Mouse (Mus musculus) thymus, postnatal 10 days (tissue): ENCODE results near the gene Acvr1c.

Experiments
- DNase-seq, 2 experiments: peaks; one replicate each; pipeline ENCODE4 v3.0.0; 2021; ENCODE audit warnings: low spot score in 2 of 2

The Acvr1c gene

GRCm38 (mm10) chr2:58357414-58358131 is at the start of gene Acvr1c:
Gene Acvr1c, minus strand, starts transcription at chr2:58357895.
- DNase-seq: peak; percentile 27 to 40

GRCm38 (mm10) chr2:58403481-58403880 is 45.8 kb upstream of the Acvr1c start:
- DNase-seq: no peak

GRCm38 (mm10) chr2:58388601-58389000 is 30.9 kb upstream of the Acvr1c start:
- DNase-seq: no peak

GRCm38 (mm10) chr2:58380020-58380419 is 22.3 kb upstream of the Acvr1c start:
- DNase-seq: no peak

- no peak for DNase-seq
These were observed 21.8 kb upstream of the Acvr1c start for GRCm38 (mm10) chr2:58379475-58379874.

GRCm38 (mm10) chr2:58377417-58378130 is 19.9 kb upstream of the Acvr1c start:
- no peak for DNase-seq

- no peak for DNase-seq
These were observed 8.5 kb upstream of the Acvr1c start for GRCm38 (mm10) chr2:58366196-58366595.

- DNase-seq: no peak
These were observed 3.8 kb upstream of the Acvr1c start for GRCm38 (mm10) chr2:58361361-58362046.

GRCm38 (mm10) chr2:58358132-58358460 is 401 bp upstream of the Acvr1c start:
- DNase-seq: no peak

GRCm38 (mm10) chr2:58357068-58357413 is 654 bp downstream of the Acvr1c start:
- peak in 1 of 2 experiments; percentile 14 for DNase-seq

GRCm38 (mm10) chr2:58354389-58354788 is 3.3 kb downstream of the Acvr1c start:
- no peak for DNase-seq

GRCm38 (mm10) chr2:58352846-58353245 is 4.8 kb downstream of the Acvr1c start:
- no peak for DNase-seq

GRCm38 (mm10) chr2:58350657-58351056 is 7.0 kb downstream of the Acvr1c start:
- no peak for DNase-seq

GRCm38 (mm10) chr2:58336730-58337129 is 21.0 kb downstream of the Acvr1c start:
- no peak for DNase-seq

- no peak for DNase-seq
These were observed 28.1 kb downstream of the Acvr1c start for GRCm38 (mm10) chr2:58329589-58329988.

GRCm38 (mm10) chr2:58324118-58324901 is 33.4 kb downstream of the Acvr1c start:
- DNase-seq: peak; percentile 8 to 43

GRCm38 (mm10) chr2:58323274-58323673 is 34.4 kb downstream of the Acvr1c start:
- no peak for DNase-seq

GRCm38 (mm10) chr2:58316186-58316585 is 41.5 kb downstream of the Acvr1c start:
- no peak for DNase-seq

GRCm38 (mm10) chr2:58309695-58310094 is 48.0 kb downstream of the Acvr1c start:
- no peak for DNase-seq

GRCm38 (mm10) chr2:58304450-58304849 is 53.2 kb downstream of the Acvr1c start:
- DNase-seq: no peak

- DNase-seq: no peak
These were observed 67.8 kb downstream of the Acvr1c start for GRCm38 (mm10) chr2:58289759-58290431.
